Comparison of ENCODE assay signal across 10 mouse cellular contexts in genomic region chr4:97465932-97466666, GRCm38 (mm10).
DNase-seq lines count a peak whose midpoint lies in the region; ATAC-seq lines count a peak whose summit lies in the region.
"Had no signal": no experiment of that assay in that cellular context is flagged by ENCODE, and none has a peak within 500 bp of the region (broad histone marks: within the 10 kb centered on the region; RNA-seq: fewer than 3 reads in every experiment).

No protein-coding gene starts in this region.

- no peak overlapping the region for H3K9ac ChIP-seq in limb, embryonic 13.5 days

- peak; percentile 72 for ATAC-seq in limb, embryonic 13.5 days (ENCODE audit: low FRiP score, low read depth)
- ATAC-seq in inflammation-experienced regulatory T-cells, adult 6 months: no peak
- ATAC-seq: activated CD4-positive, CD25-positive, alpha-beta regulatory T cell, adult 4 months had no signal

- peaks cover 11% of the 10 kb centered on the region for H3K4me1 ChIP-seq in limb, embryonic 13.5 days

- H3K27me3 ChIP-seq in limb, embryonic 13.5 days: no peaks in the 10 kb centered on the region

- H3K4me2 ChIP-seq in limb, embryonic 13.5 days (replicated peaks): 0 out of 2 replicates have a peak overlapping the region, but pooled peaks have one; percentile 5

- peak; percentile 14 for DNase-seq in adrenal gland, postnatal 14 days
- DNase-seq in adrenal gland, postnatal 10 days: no peak
- DNase-seq in right cerebral cortex, adult 18-20 months: peak; percentile 7
- no peak for DNase-seq in right cerebral cortex, postnatal 10 days (ENCODE audit: low spot score in 2 of 2)
- peak; percentile 8 for DNase-seq in telencephalon, adult 2 months (ENCODE audit: low read depth, low spot score)
- DNase-seq in frontal cortex, adult 2 months (ENCODE audit: extremely low spot score in 1 of 2, low spot score in 1 of 2): no peak
- DNase-seq: kidney, adult 9 months had no signal

- 24% methylated on average over 6 of the region's 6 CpGs for WGBS in limb, embryonic 13.5 days

- H3K4me3 ChIP-seq in limb, embryonic 13.5 days: no peak overlapping the region

- H3K27ac ChIP-seq in limb, embryonic 13.5 days: no peak overlapping the region

- H3K36me3 ChIP-seq in limb, embryonic 13.5 days: no peaks in the 10 kb centered on the region

- no peaks in the 10 kb centered on the region for H3K9me3 ChIP-seq in limb, embryonic 13.5 days

Comparison
In these comparisons a context has a peak if more than half of its experiments do, and no peak if none do; other contexts are left out.
1. DNase-seq: peak in adrenal gland, postnatal 14 days (single experiment), right cerebral cortex, adult 18-20 months (single experiment) and telencephalon, adult 2 months (single experiment); none in adrenal gland, postnatal 10 days (single experiment), right cerebral cortex, postnatal 10 days (0 of 2) and frontal cortex, adult 2 months (0 of 2).